Mouse (Mus musculus) embryonic facial prominence, embryonic 14.5 days (tissue): ENCODE data around the gene Uqcrh. TPM values are rescaled to one million over a fixed set of nuclear protein-coding genes. Genes with fewer than 3 reads are reported as not detected.
A peak's percentile ranks its signal among the peaks of the same experiment; 100 is the strongest.

Source experiments
- ATAC-seq: fragments of 200-750 bp; cut with Nextera tagmentation; 2 replicates; pipeline ENCODE4 v1.8.0; 2017; ENCODE audit warnings: low read depth, moderate number of reproducible peaks, moderate TSS enrichment
- DNase-seq: peaks from one replicate; pipeline ENCODE4 v3.0.0-alpha.2; 2015; ENCODE audit warnings: low spot score
- H3K27ac ChIP-seq: fragments of 300-500 bp; sonication (generic); replicated peaks from 2 replicates; pipeline ENCODE4 v1.5.1; 2014; ENCODE audit warnings: low read depth, mild to moderate bottlenecking, low read length, moderate library complexity
- H3K27me3 ChIP-seq: fragments of 300-500 bp; sonication (generic); replicated peaks from 2 replicates; pipeline ENCODE4 v1.6.1; 2014; ENCODE audit warnings: low read length; ENCODE audit not compliant: control insufficient read depth, insufficient read depth
- H3K36me3 ChIP-seq: fragments of 300-500 bp; sonication (generic); 2 replicates; pipeline ENCODE4 v1.6.1; 2014; ENCODE audit warnings: low read length, mixed read lengths; ENCODE audit not compliant: control insufficient read depth, insufficient read depth
- H3K4me1 ChIP-seq: fragments of 300-500 bp; sonication (generic); 2 replicates; pipeline ENCODE4 v1.6.1; 2014; ENCODE audit warnings: antibody characterized with exemption, low read length; ENCODE audit not compliant: control insufficient read depth, insufficient read depth
- H3K4me2 ChIP-seq: fragments of 300-500 bp; sonication (generic); 2 replicates; pipeline ENCODE4 v1.6.1; 2014; ENCODE audit warnings: low read depth, mild to moderate bottlenecking, low read length, moderate library complexity, mixed read lengths
- H3K4me3 ChIP-seq: fragments of 300-500 bp; sonication (generic); 2 replicates; pipeline ENCODE4 v1.5.1; 2014; ENCODE audit warnings: low read depth, mild to moderate bottlenecking, low read length
- H3K9ac ChIP-seq: fragments of 300-500 bp; sonication (generic); 2 replicates; pipeline ENCODE4 v1.6.1; 2014; ENCODE audit warnings: low read depth, mild to moderate bottlenecking, low read length, moderate library complexity, mixed read lengths
- H3K9me3 ChIP-seq: fragments of 300-500 bp; sonication (generic); 2 replicates; pipeline ENCODE4 v1.6.1; 2016; ENCODE audit warnings: low read length; ENCODE audit not compliant: control insufficient read depth
- WGBS: fragments of 180-500 bp; shearing (Covaris S2); extraction: QIAGEN DNeasy Blood & Tissue Kit; methylation state at CpG from one replicate; pipeline ENCODE4 v1.1.7; 2014; 5-methylcytosine and 5-hydroxymethylcytosine counted together
- polyA plus RNA-seq: library from polyadenylated mRNA; unstranded; fragments of >200 nt; fragmentation: Nextera tagmentation; extraction: Ambion mirVana; gene quantifications from 2 replicates; pipeline ENCODE4 v1.2.1, GENCODE M21; 2014

Uqcrh gene
- polyA plus RNA-seq, 1 experiment from 2014 or later: 572 TPM

- Histone ChIP-seq H3K4me3 (no peak overlapping the region), H3K4me1 (peaks cover 15% of the 10 kb centered on the region), H3K27me3 (no peaks in the 10 kb centered on the region), H3K9ac (no peak overlapping the region), H3K36me3 (peaks cover 52% of the 10 kb centered on the region), H3K27ac (no peak overlapping the region), H3K4me2 (no peak overlapping the region), H3K9me3 (no peaks in the 10 kb centered on the region)
- DNase-seq: peak; percentile 56
- peak; percentile 30; the same call in 1 of the 2 replicates for ATAC-seq
- 63% methylated on average over 6 of the region's 6 CpGs for WGBS
These were observed 4.8 kb downstream of the Uqcrh start for GRCm38 (mm10) chr4:116070116-116070515.

- H3K4me3 ChIP-seq: no peak overlapping the region
- ATAC-seq (no peak), DNase-seq (no peak)
These were observed 11.0 kb downstream of the Uqcrh start for GRCm38 (mm10) chr4:116063855-116064254.

GRCm38 (mm10) chr4:116059012-116059726, 15.7 kb downstream of the Uqcrh start:
- DNase-seq (no peak), ATAC-seq (no peak)
- H3K27me3 ChIP-seq: no peaks in the 10 kb centered on the region
- no peak overlapping the region for H3K9ac ChIP-seq
- H3K27ac ChIP-seq: no peak overlapping the region
- 77% methylated on average over 5 of the region's 5 CpGs for WGBS
- no peak overlapping the region for H3K4me2 ChIP-seq
- H3K36me3 ChIP-seq: no peaks in the 10 kb centered on the region
- no peak overlapping the region for H3K4me3 ChIP-seq
- no peaks in the 10 kb centered on the region for H3K9me3 ChIP-seq
- no peaks in the 10 kb centered on the region for H3K4me1 ChIP-seq

More at GRCm38 (mm10) chr4:116063855-116064254, 11.0 kb downstream of the Uqcrh start:
- no peak overlapping the region for H3K9ac ChIP-seq
- no peak overlapping the region for H3K4me2 ChIP-seq
- WGBS: 50% methylated on average over 1 of the region's 1 CpGs
- no peaks in the 10 kb centered on the region for H3K4me1 ChIP-seq
- no peak overlapping the region for H3K27ac ChIP-seq
- H3K36me3 ChIP-seq: peaks cover 37% of the 10 kb centered on the region
- H3K27me3 ChIP-seq: no peaks in the 10 kb centered on the region
- H3K9me3 ChIP-seq: no peaks in the 10 kb centered on the region

- no peak for DNase-seq
These were observed 17.3 kb downstream of the Uqcrh start for GRCm38 (mm10) chr4:116057559-116057958.

GRCm38 (mm10) chr4:116053399-116053961, 21.4 kb downstream of the Uqcrh start, which contains the start of gene Nsun4:
Gene Nsun4, minus strand, starts transcription at chr4:116053876.
- peak within 1 kb of the TSS; percentile 64 for H3K9ac ChIP-seq
- under 1% methylated on average over 35 of the region's 35 CpGs for WGBS
- H3K27ac ChIP-seq: peak within 1 kb of the TSS; percentile 92
- 0 out of 2 replicates have a peak, but pooled peaks cover 8% of the 10 kb centered on the region for H3K4me1 ChIP-seq
- H3K4me2 ChIP-seq: peak within 1 kb of the TSS; percentile 83
- H3K27me3 ChIP-seq: no peaks in the 10 kb centered on the region
- H3K36me3 ChIP-seq: no peaks in the 10 kb centered on the region
- peak; percentile 97 for DNase-seq
- H3K4me3 ChIP-seq: peak within 1 kb of the TSS; percentile 54
- no peaks in the 10 kb centered on the region for H3K9me3 ChIP-seq
- peak; percentile 97 for ATAC-seq

More at GRCm38 (mm10) chr4:116057559-116057958, 17.3 kb downstream of the Uqcrh start:
- ATAC-seq: no peak
- 0 out of 2 replicates have a peak, but pooled peaks cover 4% of the 10 kb centered on the region for H3K4me1 ChIP-seq
- WGBS: 0% methylated on average over 1 of the region's 1 CpGs
- H3K9ac ChIP-seq: no peak overlapping the region
- H3K9me3 ChIP-seq: no peaks in the 10 kb centered on the region
- H3K27me3 ChIP-seq: no peaks in the 10 kb centered on the region
- H3K4me2 ChIP-seq: no peak overlapping the region
- H3K4me3 ChIP-seq: no peak overlapping the region
- no peak overlapping the region for H3K27ac ChIP-seq
- H3K36me3 ChIP-seq: no peaks in the 10 kb centered on the region

GRCm38 (mm10) chr4:116052526-116053293, 22.2 kb downstream of the Uqcrh start:
- peaks cover 7% of the 10 kb centered on the region; the same call in 1 of the 2 replicates for H3K36me3 ChIP-seq
- 8% methylated on average over 22 of the region's 22 CpGs for WGBS
- 0 out of 2 replicates have a peak, but pooled peaks cover 8% of the 10 kb centered on the region for H3K4me1 ChIP-seq
- DNase-seq: peak; percentile 73
- peak overlapping the region; percentile 54 for H3K4me3 ChIP-seq
- peak overlapping the region; percentile 83 for H3K4me2 ChIP-seq
- H3K27me3 ChIP-seq: no peaks in the 10 kb centered on the region
- H3K9me3 ChIP-seq: no peaks in the 10 kb centered on the region
- peak; percentile 56 for ATAC-seq
- peak overlapping the region; percentile 64 for H3K9ac ChIP-seq
- H3K27ac ChIP-seq: peak overlapping the region; percentile 92

- DNase-seq (no peak), ATAC-seq (no peak)
- H3K27ac ChIP-seq: no peak overlapping the region
- H3K9ac ChIP-seq: no peak overlapping the region
- no peak overlapping the region for H3K4me2 ChIP-seq
- peaks cover 16% of the 10 kb centered on the region; the same call in 1 of the 2 replicates for H3K36me3 ChIP-seq
- 80% methylated on average over 3 of the region's 3 CpGs for WGBS
- H3K4me1 ChIP-seq: 0 out of 2 replicates have a peak, but pooled peaks cover 8% of the 10 kb centered on the region
- H3K9me3 ChIP-seq: no peaks in the 10 kb centered on the region
- H3K4me3 ChIP-seq: no peak overlapping the region
- no peaks in the 10 kb centered on the region for H3K27me3 ChIP-seq
These were observed 25.7 kb downstream of the Uqcrh start for GRCm38 (mm10) chr4:116049211-116049610.

GRCm38 (mm10) chr4:116048130-116048920, 26.5 kb downstream of the Uqcrh start:
- no peak for ATAC-seq
- H3K9ac ChIP-seq: no peak overlapping the region

More at GRCm38 (mm10) chr4:116048130-116048920, 26.5 kb downstream of the Uqcrh start:
- Histone ChIP-seq H3K9me3 (no peaks in the 10 kb centered on the region), H3K4me3 (no peak overlapping the region), H3K27me3 (no peaks in the 10 kb centered on the region), H3K4me2 (no peak overlapping the region), H3K4me1 (0 out of 2 replicates have a peak, but pooled peaks cover 8% of the 10 kb centered on the region), H3K36me3 (peaks cover 23% of the 10 kb centered on the region; the same call in 1 of the 2 replicates), H3K27ac (no peak overlapping the region)
- DNase-seq: no peak
- 80% methylated on average over 7 of the region's 7 CpGs for WGBS
